Mouse (Mus musculus) ES-E14 (cell line): Measurements from ENCODE around the gene Itfg2.

ENCODE experiments used
- CHD2 ChIP-seq: IDR thresholded peaks from 2 replicates; pipeline ENCODE4 v1.6.1; 2014; ENCODE audit warnings: mild to moderate bottlenecking, low read depth, low read length, inconsistent platforms
- HCFC1 ChIP-seq: IDR thresholded peaks from 2 replicates; pipeline ENCODE4 v1.6.1; 2012; ENCODE audit warnings: low read length, inconsistent platforms, borderline replicate concordance; ENCODE audit not compliant: insufficient read depth
- MAFK ChIP-seq: IDR thresholded peaks from 2 replicates; pipeline ENCODE4 v1.6.1; 2014; ENCODE audit warnings: mild to moderate bottlenecking, low read depth, low read length, inconsistent platforms; ENCODE audit not compliant: insufficient read depth

- TF ChIP-seq HCFC1 = no peak
- no peak for TF ChIP-seq CHD2
- TF ChIP-seq MAFK = no peak
These were observed 36.9 kb upstream of the Itfg2 start for GRCm38 (mm10) chr6:128461606-128462005.
